Mouse (Mus musculus): Measurements from ENCODE around the gene Slx4ip. TPM values are rescaled to one million over a fixed set of nuclear protein-coding genes. Genes with fewer than 3 reads are reported as not detected.
"Not testable (repeated sequence)": the region's sequence is repeated elsewhere in the genome, so short reads cannot be mapped to it uniquely, and the experiment has no call there.

Slx4ip gene
- total RNA-seq (2018; cell fraction: chromatin; rRNA removed), result 10 to 100 TPM in 23 of 26 experiments, 1 to 10 TPM in 3; 7.1 to 21.5 (median 15.6) TPM
- 1 to 10 TPM; 3.5 to 8.5 (median 5.9) TPM for total RNA-seq (2018; cell fraction: cytosol; rRNA removed)
- 10 to 100 TPM in 24 of 26 experiments, 1 to 10 TPM in 2; 8.5 to 19.5 (median 13.9) TPM for total RNA-seq (2018; cell fraction: nucleus; rRNA removed)
- 3.9 to 6.4 TPM (median 4.0 TPM) in 3 replicates for polyA plus RNA-seq (2018)

- H3K4me3 ChIP-seq (ENCODE audit: inconsistent target), result peak within 1 kb of the TSS; percentile 79
- H3K36me3 ChIP-seq (ENCODE audit: inconsistent target), result no peaks in the 10 kb centered on the region
- 2% methylated on average over 47 of the region's 49 CpGs for WGBS (ENCODE audit: missing documents)
- H3K79me2 ChIP-seq (ENCODE audit: inconsistent target), result peaks cover 80% of the 10 kb centered on the region
- H3K27ac ChIP-seq, result peak within 1 kb of the TSS; percentile 87
Observed at GRCm38 (mm10) chr2:136891068-136891950, at the start of gene Slx4ip, which contains the start of the genes AL731706.1 and Mkks. Slx4ip (plus strand) TSS chr2:136891218. AL731706.1 (minus strand) TSS chr2:136891389. Mkks (minus strand) TSS chr2:136891389.

GRCm38 (mm10) chr2:136850366-136850765, 40.7 kb upstream of the Slx4ip start:
- H3K79me2 ChIP-seq (ENCODE audit: inconsistent target), result no peaks in the 10 kb centered on the region
- no peak overlapping the region for H3K4me3 ChIP-seq (ENCODE audit: inconsistent target)
- 63% methylated on average over 3 of the region's 3 CpGs for WGBS (ENCODE audit: missing documents)
- H3K27ac ChIP-seq, result no peak overlapping the region
- H3K36me3 ChIP-seq (ENCODE audit: inconsistent target), result no peaks in the 10 kb centered on the region

GRCm38 (mm10) chr2:136854543-136855388, 36.3 kb upstream of the Slx4ip start:
- Histone ChIP-seq H3K79me2 (ENCODE audit: inconsistent target) (no peaks in the 10 kb centered on the region), H3K27ac (no peak overlapping the region), H3K36me3 (ENCODE audit: inconsistent target) (no peaks in the 10 kb centered on the region), H3K4me3 (ENCODE audit: inconsistent target) (no peak overlapping the region)
- WGBS (ENCODE audit: missing documents), result 85% methylated on average over 5 of the region's 5 CpGs

- 89% methylated on average over 2 of the region's 2 CpGs for WGBS (ENCODE audit: missing documents)
- no peak within 1 kb of the TSS for H3K27ac ChIP-seq
- H3K79me2 ChIP-seq (ENCODE audit: inconsistent target), result peaks cover 51% of the 10 kb centered on the region
- peaks cover 32% of the 10 kb centered on the region for H3K36me3 ChIP-seq (ENCODE audit: inconsistent target)
- H3K4me3 ChIP-seq (ENCODE audit: inconsistent target), result no peak within 1 kb of the TSS
Observed at GRCm38 (mm10) chr2:136885579-136885978, 5.4 kb upstream of the Slx4ip start, which contains the start of gene AL731706.2. AL731706.2 (minus strand) TSS chr2:136885679.

- Histone ChIP-seq H3K36me3 (ENCODE audit: inconsistent target) (peaks cover 19% of the 10 kb centered on the region), H3K4me3 (ENCODE audit: inconsistent target) (no peak overlapping the region), H3K27ac (no peak overlapping the region), H3K79me2 (ENCODE audit: inconsistent target) (peaks cover 52% of the 10 kb centered on the region)
- 73% methylated on average over 4 of the region's 4 CpGs for WGBS (ENCODE audit: missing documents)
Observed at GRCm38 (mm10) chr2:136886846-136887245, 4.2 kb upstream of the Slx4ip start.

GRCm38 (mm10) chr2:136890716-136891067, 326 bp upstream of the Slx4ip start:
- Histone ChIP-seq H3K4me3 (ENCODE audit: inconsistent target) (peak overlapping the region; percentile 79), H3K27ac (peak overlapping the region; percentile 87), H3K79me2 (ENCODE audit: inconsistent target) (peaks cover 80% of the 10 kb centered on the region)
- not testable (repeated sequence) for H3K36me3 ChIP-seq (ENCODE audit: inconsistent target)
- WGBS (ENCODE audit: missing documents), result 4% methylated on average over 15 of the region's 15 CpGs

- WGBS (ENCODE audit: missing documents), result under 1% methylated on average over 23 of the region's 23 CpGs
- peak overlapping the region; percentile 87 for H3K27ac ChIP-seq
Observed at GRCm38 (mm10) chr2:136891951-136892371, 943 bp downstream of the Slx4ip start.

GRCm38 (mm10) chr2:136894494-136894893, 3.5 kb downstream of the Slx4ip start:
- no peak overlapping the region for H3K4me3 ChIP-seq (ENCODE audit: inconsistent target)
- 96% methylated on average over 2 of the region's 2 CpGs for WGBS (ENCODE audit: missing documents)
- peaks cover 77% of the 10 kb centered on the region for H3K79me2 ChIP-seq (ENCODE audit: inconsistent target)
- no peaks in the 10 kb centered on the region for H3K36me3 ChIP-seq (ENCODE audit: inconsistent target)
- no peak overlapping the region for H3K27ac ChIP-seq

More at GRCm38 (mm10) chr2:136891951-136892371, 943 bp downstream of the Slx4ip start:
- no peaks in the 10 kb centered on the region for H3K36me3 ChIP-seq (ENCODE audit: inconsistent target)
- H3K79me2 ChIP-seq (ENCODE audit: inconsistent target), result peaks cover 80% of the 10 kb centered on the region
- peak overlapping the region; percentile 79 for H3K4me3 ChIP-seq (ENCODE audit: inconsistent target)

GRCm38 (mm10) chr2:136896131-136896530, 5.1 kb downstream of the Slx4ip start:
- peaks cover 81% of the 10 kb centered on the region for H3K79me2 ChIP-seq (ENCODE audit: inconsistent target)
- no peaks in the 10 kb centered on the region for H3K36me3 ChIP-seq (ENCODE audit: inconsistent target)
- no peak overlapping the region for H3K4me3 ChIP-seq (ENCODE audit: inconsistent target)
- WGBS (ENCODE audit: missing documents), result 88% methylated on average over 2 of the region's 2 CpGs
- H3K27ac ChIP-seq, result no peak overlapping the region

- WGBS (ENCODE audit: missing documents), result 98% methylated on average over 3 of the region's 3 CpGs
- no peaks in the 10 kb centered on the region for H3K79me2 ChIP-seq (ENCODE audit: inconsistent target)
- H3K27ac ChIP-seq, result no peak overlapping the region
- peaks cover 13% of the 10 kb centered on the region for H3K36me3 ChIP-seq (ENCODE audit: inconsistent target)
- no peak overlapping the region for H3K4me3 ChIP-seq (ENCODE audit: inconsistent target)
Observed at GRCm38 (mm10) chr2:136908596-136908995, 17.6 kb downstream of the Slx4ip start.

GRCm38 (mm10) chr2:136909298-136909697, 18.3 kb downstream of the Slx4ip start:
- Histone ChIP-seq H3K79me2 (ENCODE audit: inconsistent target) (no peaks in the 10 kb centered on the region), H3K36me3 (ENCODE audit: inconsistent target) (peaks cover 13% of the 10 kb centered on the region), H3K4me3 (ENCODE audit: inconsistent target) (no peak overlapping the region), H3K27ac (no peak overlapping the region)
- 97% methylated on average over 2 of the region's 2 CpGs for WGBS (ENCODE audit: missing documents)

GRCm38 (mm10) chr2:136911958-136912411, 21.0 kb downstream of the Slx4ip start:
- Histone ChIP-seq H3K79me2 (ENCODE audit: inconsistent target) (peaks cover 4% of the 10 kb centered on the region; the same call in 1 of the 2 replicates), H3K4me3 (ENCODE audit: inconsistent target) (no peak overlapping the region), H3K27ac (no peak overlapping the region), H3K36me3 (ENCODE audit: inconsistent target) (no peaks in the 10 kb centered on the region)
- WGBS (ENCODE audit: missing documents), result 23% methylated on average over 4 of the region's 4 CpGs

- WGBS (ENCODE audit: missing documents), result 96% methylated on average over 3 of the region's 3 CpGs
- no peaks in the 10 kb centered on the region for H3K36me3 ChIP-seq (ENCODE audit: inconsistent target)
Observed at GRCm38 (mm10) chr2:136913021-136913420, 22.0 kb downstream of the Slx4ip start.

GRCm38 (mm10) chr2:136914334-136914902, 23.4 kb downstream of the Slx4ip start:
- no peaks in the 10 kb centered on the region for H3K36me3 ChIP-seq (ENCODE audit: inconsistent target)
- peaks cover 22% of the 10 kb centered on the region; the same call in 1 of the 2 replicates for H3K79me2 ChIP-seq (ENCODE audit: inconsistent target)
- H3K27ac ChIP-seq, result peak overlapping the region; percentile 68
- H3K4me3 ChIP-seq (ENCODE audit: inconsistent target), result no peak overlapping the region
- 88% methylated on average over 3 of the region's 3 CpGs for WGBS (ENCODE audit: missing documents)

More at GRCm38 (mm10) chr2:136913021-136913420, 22.0 kb downstream of the Slx4ip start:
- Histone ChIP-seq H3K27ac (no peak overlapping the region), H3K79me2 (ENCODE audit: inconsistent target) (peaks cover 14% of the 10 kb centered on the region; the same call in 1 of the 2 replicates), H3K4me3 (ENCODE audit: inconsistent target) (no peak overlapping the region)

Measured in macrophage (primary cell).